Mouse (Mus musculus): ENCODE results near the gene Tmem131. TPM values are rescaled to one million over a fixed set of nuclear protein-coding genes. Genes with fewer than 3 reads are reported as not detected.
"Not testable (repeated sequence)": the region's sequence is repeated elsewhere in the genome, so short reads cannot be mapped to it uniquely, and the experiment has no call there.

Gene Tmem131
- polyA plus RNA-seq, 1 experiment = 20.5 TPM

DNA sequence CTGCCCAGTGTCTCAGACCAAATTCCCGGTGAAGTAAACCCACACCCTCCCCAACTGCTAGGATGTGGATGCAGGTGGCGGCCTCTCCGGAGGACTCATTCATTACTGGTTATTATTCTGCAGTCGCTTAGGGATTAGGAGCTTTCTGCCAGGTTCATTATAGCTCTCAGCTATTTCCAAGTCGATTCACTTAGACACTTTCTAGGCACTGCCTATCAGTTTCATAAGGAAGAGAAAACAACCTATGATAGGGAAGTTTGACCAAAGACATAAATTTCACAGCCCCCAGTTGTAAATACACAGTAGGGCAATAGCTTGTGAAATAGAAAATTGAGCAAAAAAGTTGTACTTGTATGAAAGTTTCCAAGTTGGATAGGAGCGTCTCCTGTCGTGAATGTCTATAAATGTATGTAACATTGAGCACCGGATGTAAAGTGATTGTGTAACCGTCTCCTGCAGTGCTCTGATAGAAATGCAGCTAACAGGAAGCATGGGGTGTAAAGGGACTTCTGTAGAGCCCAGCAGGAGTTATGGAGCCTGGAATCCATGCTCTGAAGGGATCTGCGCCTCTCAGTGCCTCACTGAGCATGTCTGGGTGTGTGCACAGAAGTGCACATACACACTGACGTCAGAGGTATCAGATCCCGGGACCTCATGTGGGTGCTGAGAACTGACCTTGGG is 107.1 kb downstream of the Tmem131 start:
- no peak for DNase-seq
- no peak for TF ChIP-seq POLR2A (IDR thresholded peaks at IDR 0.05; ENCODE audit: borderline replicate concordance, extremely low read depth, low read depth, low read length)
- TF ChIP-seq CTCF (IDR thresholded peaks at IDR 0.05; ENCODE audit: insufficient read depth, low read length) = no peak
- H3K4me1 ChIP-seq (ENCODE audit: control insufficient read depth, insufficient read depth, low read length) = no peaks in the 10 kb centered on the region
- H3K4me3 ChIP-seq (replicated peaks; ENCODE audit: extremely low read depth, low read depth, low read length) = no peak overlapping the region
- WGBS = 76% methylated on average over 12 of the region's 12 CpGs

DNA sequence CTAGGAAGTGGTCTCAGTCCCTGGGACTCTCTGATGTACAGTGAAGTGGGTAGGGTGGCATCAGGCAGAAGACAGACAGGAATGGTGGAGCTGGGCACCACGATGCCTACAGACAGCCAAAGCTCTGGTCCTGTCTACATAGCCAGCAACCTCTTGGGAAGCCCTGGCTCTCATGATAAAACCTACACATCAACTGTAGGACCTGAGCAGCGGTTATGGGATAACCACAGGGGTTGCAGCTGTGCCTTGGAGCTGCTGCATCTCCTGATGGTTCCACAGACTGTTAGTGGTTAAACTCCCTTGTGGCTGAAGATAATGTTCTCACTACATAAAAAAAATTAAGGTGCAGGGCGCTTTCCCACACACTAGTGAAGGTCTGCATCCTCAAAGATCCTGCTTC is 107.9 kb downstream of the Tmem131 start:
- Histone ChIP-seq H3K4me3 (replicated peaks; ENCODE audit: extremely low read depth, low read depth, low read length) (no peak overlapping the region), H3K4me1 (ENCODE audit: control insufficient read depth, insufficient read depth, low read length) (no peaks in the 10 kb centered on the region)
- no peak for DNase-seq
- 88% methylated on average over 3 of the region's 3 CpGs for WGBS
- no peak for TF ChIP-seq POLR2A (IDR thresholded peaks at IDR 0.05; ENCODE audit: borderline replicate concordance, extremely low read depth, low read depth, low read length)
- TF ChIP-seq CTCF (IDR thresholded peaks at IDR 0.05; ENCODE audit: insufficient read depth, low read length) = no peak

DNA sequence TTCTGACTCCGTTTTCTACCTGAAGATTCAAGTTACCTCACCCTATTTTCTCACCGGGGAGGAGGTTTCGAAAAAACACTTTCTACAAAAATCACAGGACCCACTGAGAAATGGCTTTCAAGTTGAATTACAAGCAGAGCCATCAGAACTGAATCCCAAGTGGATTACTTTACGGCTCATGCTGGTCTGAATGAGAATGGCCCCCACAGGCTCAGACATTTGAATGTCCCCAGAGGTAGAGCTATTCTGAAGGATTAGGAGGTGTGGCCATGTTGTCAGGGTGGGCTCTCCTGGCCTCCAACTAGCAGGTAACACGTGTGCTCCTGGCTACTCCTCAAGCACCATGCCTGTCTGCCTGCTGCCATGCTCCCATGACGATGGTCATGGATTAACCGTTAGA is 109.4 kb downstream of the Tmem131 start:
- no peak for DNase-seq
- 96% methylated on average over 7 of the region's 7 CpGs for WGBS
- Histone ChIP-seq H3K4me3 (replicated peaks; ENCODE audit: extremely low read depth, low read depth, low read length) (no peak overlapping the region), H3K4me1 (ENCODE audit: control insufficient read depth, insufficient read depth, low read length) (no peaks in the 10 kb centered on the region)
- TF ChIP-seq POLR2A (IDR thresholded peaks at IDR 0.05; ENCODE audit: borderline replicate concordance, extremely low read depth, low read depth, low read length) (no peak), CTCF (IDR thresholded peaks at IDR 0.05; ENCODE audit: insufficient read depth, low read length) (no peak)

DNA sequence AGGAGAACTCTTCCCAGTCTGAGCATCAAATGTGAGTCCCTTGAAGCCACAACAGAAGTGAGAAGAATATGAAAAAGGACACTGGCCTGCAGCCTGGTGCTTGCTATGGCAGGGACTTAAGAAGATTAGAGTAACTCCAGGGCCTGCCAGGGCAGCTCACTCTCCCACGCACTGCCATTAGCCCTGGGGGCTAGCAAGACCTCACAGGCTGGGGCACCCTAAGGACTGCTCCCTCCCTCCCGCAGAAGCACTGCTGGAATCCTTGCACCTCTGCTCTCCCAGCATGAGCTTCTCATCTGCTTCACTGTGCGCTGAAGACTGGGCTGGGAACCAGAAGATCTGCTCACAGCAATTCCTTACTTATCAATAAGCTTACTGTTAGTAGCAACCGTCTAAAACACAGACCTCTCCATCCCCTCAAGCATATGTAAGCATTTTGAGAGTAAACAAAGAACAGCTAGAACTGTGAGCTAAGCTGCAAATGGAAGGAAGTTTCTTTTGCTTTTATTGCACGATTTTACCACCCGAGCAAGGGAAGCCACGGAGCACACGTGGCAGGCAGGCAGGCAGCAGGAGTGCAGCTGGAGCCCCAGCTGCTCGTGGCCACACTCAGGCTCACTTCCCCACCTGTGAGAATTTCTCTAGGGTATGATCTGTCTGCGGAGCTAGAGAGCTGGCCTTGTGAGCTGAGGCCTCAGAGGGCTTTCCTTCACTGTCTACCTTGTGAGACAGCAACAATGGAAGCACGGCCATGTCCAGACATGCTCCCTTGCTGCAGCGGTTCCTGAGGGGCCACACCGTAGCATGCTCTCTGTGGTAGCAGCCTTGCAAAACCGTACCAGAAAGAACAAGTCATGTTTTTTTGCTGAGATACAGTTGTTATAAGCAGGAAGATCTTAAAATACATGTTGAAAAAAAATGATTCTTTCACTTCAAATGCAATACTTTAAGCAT is 112.3 kb downstream of the Tmem131 start:
- TF ChIP-seq POLR2A (IDR thresholded peaks at IDR 0.05; ENCODE audit: borderline replicate concordance, extremely low read depth, low read depth, low read length) = no peak
- no peak for TF ChIP-seq CTCF (IDR thresholded peaks at IDR 0.05; ENCODE audit: insufficient read depth, low read length)
- no peak for DNase-seq
- WGBS = 70% methylated on average over 14 of the region's 14 CpGs
- Histone ChIP-seq H3K4me3 (replicated peaks; ENCODE audit: extremely low read depth, low read depth, low read length) (no peak overlapping the region), H3K4me1 (ENCODE audit: control insufficient read depth, insufficient read depth, low read length) (no peaks in the 10 kb centered on the region)

DNA sequence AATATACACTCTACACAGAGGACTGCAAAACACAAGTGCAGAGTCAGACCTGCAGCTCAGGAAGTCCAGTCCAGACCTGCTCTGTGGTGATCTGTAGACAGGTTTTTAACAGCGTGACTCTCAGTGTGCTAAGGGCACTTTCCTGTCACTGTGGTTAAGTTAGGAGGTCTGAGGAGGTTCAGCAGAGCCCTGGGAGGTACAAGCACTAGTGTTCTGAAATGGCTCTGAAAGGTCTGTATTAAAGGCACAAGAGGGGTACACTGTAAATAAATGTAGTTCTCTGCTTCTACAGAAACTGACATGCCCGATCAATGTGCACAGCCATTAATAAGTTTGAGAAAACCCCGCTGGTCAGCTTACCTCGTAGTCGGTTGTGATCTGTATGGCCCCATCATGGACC is 119.1 kb downstream of the Tmem131 start:
- WGBS = 91% methylated on average over 5 of the region's 5 CpGs
- no peak for DNase-seq
- Histone ChIP-seq H3K4me1 (ENCODE audit: control insufficient read depth, insufficient read depth, low read length) (no peaks in the 10 kb centered on the region), H3K4me3 (replicated peaks; ENCODE audit: extremely low read depth, low read depth, low read length) (no peak overlapping the region)
- TF ChIP-seq POLR2A (IDR thresholded peaks at IDR 0.05; ENCODE audit: borderline replicate concordance, extremely low read depth, low read depth, low read length) (no peak), CTCF (IDR thresholded peaks at IDR 0.05; ENCODE audit: insufficient read depth, low read length) (no peak)

DNA sequence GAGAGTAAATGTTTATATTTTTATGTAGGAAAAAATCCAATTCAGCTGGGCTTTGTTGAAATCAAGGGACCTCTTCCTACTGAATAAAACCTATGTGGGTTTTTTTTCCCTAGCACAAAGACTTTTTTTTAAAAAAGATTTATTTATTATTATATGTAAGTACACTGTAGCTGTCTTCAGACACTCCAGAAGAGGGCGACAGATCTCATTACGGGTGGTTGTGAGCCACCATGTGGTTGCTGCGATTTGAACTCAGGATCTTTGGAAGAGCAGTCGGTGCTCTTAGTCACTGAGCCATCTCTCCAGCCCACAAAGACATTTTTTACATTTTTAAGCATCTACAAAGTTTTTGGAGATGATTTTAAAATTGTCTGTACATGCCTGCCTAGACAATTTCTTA is 121.5 kb downstream of the Tmem131 start:
- WGBS = 94% methylated on average over 4 of the region's 4 CpGs
- not testable (repeated sequence) for H3K4me1 ChIP-seq (ENCODE audit: control insufficient read depth, insufficient read depth, low read length); DNase-seq; H3K4me3 ChIP-seq (replicated peaks; ENCODE audit: extremely low read depth, low read depth, low read length)

DNA sequence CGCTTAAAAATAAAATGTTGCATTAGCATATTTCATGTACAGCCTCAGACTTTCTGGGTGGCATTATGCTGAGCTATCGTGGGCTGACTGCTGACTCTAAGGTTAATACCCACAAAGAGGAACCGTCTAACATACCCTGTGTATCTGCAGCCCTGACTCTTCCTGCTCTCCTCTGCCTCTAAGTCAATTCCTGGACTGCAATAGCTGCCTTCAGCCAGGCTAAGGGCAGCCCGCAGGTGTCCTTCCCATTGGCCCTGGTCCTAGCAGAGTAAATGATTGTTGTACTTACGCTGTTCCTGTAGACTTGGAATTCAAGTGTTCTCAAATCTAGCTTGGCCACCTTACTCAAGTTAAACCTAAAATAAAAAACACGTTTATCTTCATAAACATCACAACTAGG is 128.3 kb downstream of the Tmem131 start:
- DNase-seq = no peak
- no peak for TF ChIP-seq CTCF (IDR thresholded peaks at IDR 0.05; ENCODE audit: insufficient read depth, low read length)
- TF ChIP-seq POLR2A (IDR thresholded peaks at IDR 0.05; ENCODE audit: borderline replicate concordance, extremely low read depth, low read depth, low read length) = no peak
- WGBS = 78% methylated on average over 6 of the region's 6 CpGs
- Histone ChIP-seq H3K4me1 (ENCODE audit: control insufficient read depth, insufficient read depth, low read length) (no peaks in the 10 kb centered on the region), H3K4me3 (replicated peaks; ENCODE audit: extremely low read depth, low read depth, low read length) (no peak overlapping the region)

DNA sequence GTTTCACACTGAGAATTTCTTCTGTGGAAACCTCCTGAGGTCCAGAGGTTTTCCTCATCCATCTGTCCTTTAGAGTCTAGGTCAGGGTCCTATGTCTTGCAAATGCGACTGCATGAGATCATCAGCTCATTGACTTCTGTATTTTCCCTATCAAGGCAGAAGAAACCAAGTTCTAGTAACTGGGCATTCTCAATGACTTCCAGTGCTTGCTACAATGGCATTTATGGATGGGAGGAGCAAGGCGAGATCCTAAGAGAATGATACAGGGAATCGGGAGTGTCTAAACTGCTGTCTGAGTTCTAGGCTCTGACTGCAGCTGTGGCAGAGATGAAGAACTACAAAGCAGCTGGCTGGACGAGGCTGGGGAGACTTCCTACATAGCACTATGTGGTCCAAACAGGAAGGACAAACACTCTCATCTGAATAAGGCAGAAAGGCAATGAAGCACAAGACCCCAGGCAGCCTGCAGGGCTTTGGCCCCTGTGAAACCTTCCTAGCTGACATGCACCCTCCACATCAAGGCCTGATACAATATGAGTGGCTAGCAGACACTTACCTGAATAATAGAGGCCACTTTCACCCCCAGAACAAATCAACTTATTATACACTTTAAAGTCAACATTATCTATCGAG is 129.1 kb downstream of the Tmem131 start:
- WGBS = 73% methylated on average over 5 of the region's 5 CpGs
- no peak for DNase-seq
- Histone ChIP-seq H3K4me3 (replicated peaks; ENCODE audit: extremely low read depth, low read depth, low read length) (no peak overlapping the region), H3K4me1 (ENCODE audit: control insufficient read depth, insufficient read depth, low read length) (no peaks in the 10 kb centered on the region)
- TF ChIP-seq POLR2A (IDR thresholded peaks at IDR 0.05; ENCODE audit: borderline replicate concordance, extremely low read depth, low read depth, low read length) (no peak), CTCF (IDR thresholded peaks at IDR 0.05; ENCODE audit: insufficient read depth, low read length) (no peak)

DNA sequence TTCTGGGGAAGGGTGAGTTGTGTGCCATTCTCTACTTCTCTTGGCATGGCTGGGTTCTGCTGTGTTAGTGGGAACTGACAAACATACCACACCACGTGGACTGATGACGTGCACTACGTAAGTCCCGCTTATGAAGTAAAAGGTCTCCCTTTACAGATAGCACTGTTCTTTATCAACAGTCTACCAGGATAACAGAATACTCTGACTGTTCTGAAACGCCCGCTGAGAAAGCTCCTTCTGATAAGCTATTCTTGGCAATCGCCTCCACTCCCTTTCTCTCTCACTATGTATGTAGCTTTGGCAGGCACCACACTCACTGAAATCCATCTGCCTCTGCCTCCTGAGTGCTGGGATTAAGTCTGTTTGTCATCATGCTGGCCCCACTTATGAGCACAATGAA is 130.1 kb downstream of the Tmem131 start:
- H3K4me1 ChIP-seq (ENCODE audit: control insufficient read depth, insufficient read depth, low read length) = no peaks in the 10 kb centered on the region
- H3K4me3 ChIP-seq (replicated peaks; ENCODE audit: extremely low read depth, low read depth, low read length) = no peak overlapping the region
- no peak for DNase-seq
- 75% methylated on average over 7 of the region's 7 CpGs for WGBS
- TF ChIP-seq CTCF (IDR thresholded peaks at IDR 0.05; ENCODE audit: insufficient read depth, low read length) = no peak
- no peak for TF ChIP-seq POLR2A (IDR thresholded peaks at IDR 0.05; ENCODE audit: borderline replicate concordance, extremely low read depth, low read depth, low read length)
